Mouse (Mus musculus): ENCODE results near the gene Slc16a7. TPM values are rescaled to one million over a fixed set of nuclear protein-coding genes. Genes with fewer than 3 reads are reported as not detected.
A peak's percentile ranks its signal among the peaks of the same experiment; 100 is the strongest.

Gene Slc16a7
- 10.7 and 12.1 TPM in 2 replicates for polyA plus RNA-seq (2012; rRNA removed)

GRCm38 (mm10) chr10:125388876-125389786 lies at the start of gene Slc16a7:
TSS of gene Slc16a7 (minus strand) at chr10:125389465.
- no peak for DNase-seq (ENCODE audit: low read depth)

GRCm38 (mm10) chr10:125418795-125419194 lies 29.5 kb upstream of the Slc16a7 start:
- no peak for DNase-seq (ENCODE audit: low read depth)

GRCm38 (mm10) chr10:125399796-125400195 lies 10.5 kb upstream of the Slc16a7 start:
- DNase-seq (ENCODE audit: low read depth), result no peak

GRCm38 (mm10) chr10:125390011-125390410 lies 746 bp upstream of the Slc16a7 start:
- DNase-seq (ENCODE audit: low read depth), result no peak

- DNase-seq (ENCODE audit: low read depth), result no peak
These were observed 787 bp downstream of the Slc16a7 start for GRCm38 (mm10) chr10:125388481-125388875.

DNA sequence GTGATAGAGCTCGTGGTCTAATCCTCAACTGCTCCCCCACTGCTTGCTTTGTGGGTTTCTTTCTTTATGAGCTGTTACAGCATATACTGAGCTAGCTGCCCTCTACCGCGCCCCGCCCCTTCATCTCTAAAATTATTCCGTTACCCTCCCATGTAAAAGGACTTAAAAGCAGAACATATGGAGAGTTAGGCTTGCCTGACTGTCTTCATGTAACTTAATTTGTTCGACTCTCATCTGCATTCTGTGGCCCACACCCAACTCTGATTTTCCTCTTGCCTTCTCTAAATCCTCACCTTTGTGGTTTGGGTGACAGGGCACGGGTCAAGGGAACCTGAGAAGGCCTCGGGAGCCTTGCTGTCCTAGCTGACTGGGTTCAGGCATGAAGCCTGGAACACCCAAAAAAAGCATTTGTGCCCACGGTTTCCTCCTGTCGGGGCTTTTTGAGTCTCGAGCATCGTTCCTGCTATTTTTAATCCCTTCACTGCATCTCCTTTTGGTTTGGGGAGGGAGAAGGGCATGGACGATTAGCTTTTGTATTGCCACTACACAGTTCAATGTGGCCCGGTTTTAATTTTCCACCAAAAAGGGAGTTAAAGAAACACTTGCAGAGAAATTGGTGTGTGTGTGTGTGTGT lies 1.4 kb downstream of the Slc16a7 start:
- no peak for DNase-seq (ENCODE audit: low read depth)

GRCm38 (mm10) chr10:125375526-125375925 lies 13.7 kb downstream of the Slc16a7 start:
- peak; percentile 70 for DNase-seq (ENCODE audit: low read depth)

DNA sequence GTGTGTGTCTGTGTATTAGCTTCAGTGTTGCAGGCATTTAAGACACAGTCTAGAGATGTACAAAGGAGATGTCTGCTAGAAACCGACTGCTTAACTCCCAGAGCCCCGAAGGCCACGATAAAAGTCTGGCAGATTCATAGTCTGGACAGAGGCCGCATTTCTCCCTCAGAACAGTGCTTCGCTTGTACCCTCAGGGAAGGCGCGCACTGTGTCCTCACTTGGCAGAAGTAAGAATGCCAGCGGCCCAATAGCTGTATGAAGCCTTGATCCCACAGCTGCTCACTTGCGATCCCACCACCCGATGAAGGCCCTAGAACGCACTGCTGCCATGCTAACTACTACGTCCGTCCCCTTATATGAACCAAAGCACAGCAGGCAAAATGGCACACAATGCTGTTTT lies 16.6 kb downstream of the Slc16a7 start:
- no peak for DNase-seq (ENCODE audit: low read depth)

- DNase-seq (ENCODE audit: low read depth), result no peak
These were observed 17.8 kb downstream of the Slc16a7 start for GRCm38 (mm10) chr10:125371451-125371850.

DNA sequence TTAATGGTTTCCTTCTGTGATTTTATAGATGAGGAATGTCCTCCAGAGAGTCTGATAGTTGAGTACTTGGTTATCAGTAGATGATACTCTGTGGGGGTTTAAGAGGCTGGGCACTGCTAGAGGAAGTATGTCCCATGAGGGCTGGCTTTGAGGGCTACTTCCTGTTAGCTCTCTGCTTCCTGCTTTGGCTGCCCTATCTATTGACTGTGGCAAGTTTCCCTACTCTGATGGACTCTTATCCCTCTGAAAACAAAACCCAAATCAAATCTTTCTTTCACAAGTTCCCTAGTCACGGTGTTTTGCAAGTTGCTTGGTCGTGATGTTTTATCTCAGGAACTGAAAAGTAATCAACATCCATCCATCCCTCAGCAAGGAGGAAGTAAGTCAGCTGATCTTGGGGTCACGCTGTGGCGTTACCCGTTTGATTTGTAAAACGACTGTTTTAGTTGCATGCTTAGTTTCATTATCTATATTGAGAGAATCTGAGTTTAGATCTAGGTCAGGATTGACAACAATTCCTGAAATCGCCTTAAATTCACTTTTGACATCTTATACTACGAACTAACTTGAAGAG lies 19.1 kb downstream of the Slc16a7 start:
- no peak for DNase-seq (ENCODE audit: low read depth)

- DNase-seq (ENCODE audit: low read depth), result no peak
These were observed 30.8 kb downstream of the Slc16a7 start for GRCm38 (mm10) chr10:125358479-125358878.

DNA sequence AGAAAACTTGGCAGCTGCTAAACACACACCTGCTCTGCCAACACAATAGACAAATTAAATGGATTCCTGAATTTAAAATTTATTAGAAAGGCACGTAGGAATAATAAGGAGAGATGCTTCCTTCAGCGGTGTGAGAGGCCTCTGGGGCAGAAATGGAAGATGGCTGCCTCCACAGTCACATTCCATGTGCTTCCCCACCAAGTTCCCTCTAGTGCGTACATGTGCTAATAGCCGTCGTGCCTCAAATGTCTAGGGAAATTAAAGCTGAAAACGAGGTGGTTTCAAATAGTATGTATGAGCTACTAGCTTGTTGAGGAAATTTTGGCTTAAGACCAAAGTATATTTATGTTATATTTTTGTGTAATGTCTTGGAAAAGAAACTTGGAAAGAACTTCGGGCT lies 36.5 kb downstream of the Slc16a7 start:
- DNase-seq (ENCODE audit: low read depth), result no peak

GRCm38 (mm10) chr10:125348171-125348570 lies 41.1 kb downstream of the Slc16a7 start:
- DNase-seq (ENCODE audit: low read depth), result no peak

- DNase-seq (ENCODE audit: low read depth), result no peak
These were observed 42.1 kb downstream of the Slc16a7 start for GRCm38 (mm10) chr10:125347149-125347548.

DNA sequence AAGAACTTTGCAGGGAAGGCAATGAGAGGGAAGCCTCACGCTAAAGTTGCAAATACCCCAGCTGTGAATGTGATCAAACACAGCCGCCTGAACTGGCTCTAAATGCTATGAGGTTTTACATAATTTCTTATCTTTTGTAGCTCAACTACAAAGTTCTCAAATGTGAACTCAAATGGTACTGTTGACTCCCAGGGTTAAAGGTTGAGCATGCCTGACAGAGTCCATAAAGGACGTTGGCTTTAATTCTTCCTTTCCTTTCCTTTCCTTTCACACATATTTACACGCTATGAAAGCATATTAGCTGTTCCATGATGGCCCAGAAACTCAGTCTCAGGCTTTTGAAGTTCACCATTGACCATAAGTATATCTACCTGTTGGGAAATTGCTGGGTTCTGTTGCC lies 42.9 kb downstream of the Slc16a7 start:
- no peak for DNase-seq (ENCODE audit: low read depth)

- DNase-seq (ENCODE audit: low read depth), result no peak
These were observed 43.7 kb downstream of the Slc16a7 start for GRCm38 (mm10) chr10:125345583-125345982.

GRCm38 (mm10) chr10:125342204-125342603 lies 47.1 kb downstream of the Slc16a7 start:
- no peak for DNase-seq (ENCODE audit: low read depth)

DNA sequence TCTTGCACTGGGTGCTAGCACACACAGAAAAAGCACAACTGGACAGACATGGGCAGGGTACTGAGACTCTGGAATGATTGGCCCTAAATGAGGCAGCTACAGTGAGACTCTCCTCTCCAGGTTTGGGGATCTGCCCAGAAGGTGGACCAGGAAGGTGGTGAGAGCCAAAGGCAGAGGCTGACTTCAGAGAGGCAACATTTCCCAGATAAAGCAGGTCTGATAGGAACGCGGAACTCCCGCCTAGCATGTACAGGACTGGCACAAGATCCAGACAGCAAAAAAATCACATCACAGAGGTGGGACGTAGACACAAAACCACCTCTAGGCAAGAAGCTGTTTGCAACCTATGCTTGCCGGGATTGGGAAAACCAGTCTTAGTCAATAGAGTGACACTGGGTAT lies 55.5 kb downstream of the Slc16a7 start:
- no peak for DNase-seq (ENCODE audit: low read depth)

- DNase-seq (ENCODE audit: low read depth), result no peak
These were observed 57.9 kb downstream of the Slc16a7 start for GRCm38 (mm10) chr10:125331334-125331733.

DNA sequence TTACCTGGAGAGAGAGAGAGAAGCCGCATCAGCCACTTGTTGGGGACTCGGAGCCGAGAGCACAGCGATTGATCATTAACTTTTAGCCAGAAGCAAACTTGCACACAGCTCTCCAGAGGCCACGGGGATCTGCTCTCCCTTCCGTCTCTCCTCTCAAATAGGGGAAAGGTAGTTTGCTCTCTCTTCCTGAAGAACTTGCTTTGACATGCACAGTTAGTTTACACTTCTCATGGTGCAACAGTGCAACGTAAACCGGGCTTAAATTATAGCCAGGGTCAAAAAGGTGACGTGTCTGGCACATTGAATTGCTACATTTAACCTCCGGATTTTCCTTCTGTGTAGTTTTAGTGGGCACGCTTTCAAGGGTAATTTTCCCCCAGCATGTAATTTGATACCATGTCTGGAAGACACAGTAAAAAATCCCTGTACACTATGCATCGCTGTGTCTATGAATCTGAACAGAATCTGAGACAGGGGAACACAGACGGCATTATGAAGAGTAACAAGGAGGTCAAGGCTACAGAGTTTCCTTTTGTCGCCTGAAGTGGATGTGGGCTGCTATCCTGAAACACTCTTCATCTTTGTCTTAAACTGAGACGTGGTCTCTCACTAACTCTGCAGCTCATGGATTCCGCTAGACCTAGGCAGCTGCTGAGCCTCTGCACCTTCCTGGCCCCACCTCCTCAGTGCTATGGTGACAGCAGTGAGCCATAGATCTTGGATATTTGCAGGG lies 60.8 kb downstream of the Slc16a7 start:
- peak; percentile 42 for DNase-seq (ENCODE audit: low read depth)

- DNase-seq (ENCODE audit: low read depth), result no peak
These were observed 64.2 kb downstream of the Slc16a7 start for GRCm38 (mm10) chr10:125324871-125325565.
